Mouse (Mus musculus) heart, adult 2 months (tissue): ENCODE measurements around the gene Ciapin1. TPM values are rescaled to one million over a fixed set of nuclear protein-coding genes. Genes with fewer than 3 reads are reported as not detected.
A peak's percentile ranks its signal among the peaks of the same experiment; 100 is the strongest.
"Not testable (repeated sequence)": the region's sequence is repeated elsewhere in the genome, so short reads cannot be mapped to it uniquely, and the experiment has no call there.

Experiments
- DNase-seq, 2 experiments: peaks; one replicate each; pipeline ENCODE4 v3.0.0; 2021
- H3K27ac ChIP-seq: fragments of 200-600 bp; 2 replicates; pipeline ENCODE4 v1.8.1; 2022
- H3K27me3 ChIP-seq: fragments of 200-500 bp; 2 replicates; pipeline ENCODE4 v1.6.1; 2012; ENCODE audit warnings: mild to moderate bottlenecking, low read length, inconsistent platforms, mixed read lengths; ENCODE audit not compliant: control insufficient read depth, insufficient read depth
- H3K36me3 ChIP-seq: fragments of 200-500 bp; 2 replicates; pipeline ENCODE4 v1.6.1; 2012; ENCODE audit warnings: low read length, inconsistent platforms; ENCODE audit not compliant: control insufficient read depth, insufficient read depth
- H3K4me1 ChIP-seq: fragments of 200-500 bp; 2 replicates; pipeline ENCODE4 v1.6.1; 2011; ENCODE audit warnings: low read length; ENCODE audit not compliant: control insufficient read depth, insufficient read depth
- H3K4me3 ChIP-seq: fragments of 200-600 bp; 2 replicates; pipeline ENCODE4 v1.8.1; 2022
- H3K79me2 ChIP-seq: fragments of 200-500 bp; replicated peaks from 2 replicates; pipeline ENCODE4 v1.6.1; 2012; ENCODE audit warnings: mild to moderate bottlenecking, inconsistent platforms, low read length, moderate library complexity, mixed read lengths; ENCODE audit not compliant: control insufficient read depth, insufficient read depth
- H3K9ac ChIP-seq: fragments of 200-500 bp; 2 replicates; pipeline ENCODE4 v1.6.1; 2012; ENCODE audit warnings: low read depth, mild to moderate bottlenecking, control low read depth, inconsistent platforms, low read length, mixed read lengths
- CTCF ChIP-seq: fragments of 200-600 bp; IDR thresholded peaks from 2 replicates; pipeline ENCODE4 v1.8.1; 2022; ENCODE audit warnings: antibody characterized with exemption, mild to moderate bottlenecking, moderate library complexity
- EP300 ChIP-seq: fragments of 200-500 bp; IDR thresholded peaks from 2 replicates; pipeline ENCODE4 v1.6.1; 2011; ENCODE audit warnings: low read depth, low read length, control low read depth; ENCODE audit not compliant: insufficient read depth
- POLR2A ChIP-seq: fragments of 200-500 bp; IDR thresholded peaks from 2 replicates; pipeline ENCODE4 v1.6.1; 2011; ENCODE audit warnings: mild to moderate bottlenecking, low read depth, low read length, control low read depth; ENCODE audit not compliant: insufficient read depth
- WGBS: fragments of 180-500 bp; shearing (Covaris S2); methylation state at CpG from one replicate; pipeline ENCODE4 v1.1.7; 2018; 5-methylcytosine and 5-hydroxymethylcytosine counted together
- intact Hi-C: fragments of 180-260 bp; cut with DNase I; formaldehyde crosslinking; loops from one replicate; pipeline ENCODE4 v1.15.1; 2025
- polyA plus RNA-seq: library from polyadenylated mRNA; depleted of rRNA; stranded (reverse); fragments of >200 nt; gene quantifications from 2 replicates; pipeline ENCODE4 v1.2.3, GENCODE M21; 2012
- total RNA-seq, 2 experiments: library from RNA; stranded (reverse); gene quantifications; 2 replicates each; pipeline ENCODE4 v1.2.3; 2021

The Ciapin1 gene
- total and polyA plus RNA-seq, 3 experiments = 57.2 to 98.6 (median 81.9) TPM

DNA sequence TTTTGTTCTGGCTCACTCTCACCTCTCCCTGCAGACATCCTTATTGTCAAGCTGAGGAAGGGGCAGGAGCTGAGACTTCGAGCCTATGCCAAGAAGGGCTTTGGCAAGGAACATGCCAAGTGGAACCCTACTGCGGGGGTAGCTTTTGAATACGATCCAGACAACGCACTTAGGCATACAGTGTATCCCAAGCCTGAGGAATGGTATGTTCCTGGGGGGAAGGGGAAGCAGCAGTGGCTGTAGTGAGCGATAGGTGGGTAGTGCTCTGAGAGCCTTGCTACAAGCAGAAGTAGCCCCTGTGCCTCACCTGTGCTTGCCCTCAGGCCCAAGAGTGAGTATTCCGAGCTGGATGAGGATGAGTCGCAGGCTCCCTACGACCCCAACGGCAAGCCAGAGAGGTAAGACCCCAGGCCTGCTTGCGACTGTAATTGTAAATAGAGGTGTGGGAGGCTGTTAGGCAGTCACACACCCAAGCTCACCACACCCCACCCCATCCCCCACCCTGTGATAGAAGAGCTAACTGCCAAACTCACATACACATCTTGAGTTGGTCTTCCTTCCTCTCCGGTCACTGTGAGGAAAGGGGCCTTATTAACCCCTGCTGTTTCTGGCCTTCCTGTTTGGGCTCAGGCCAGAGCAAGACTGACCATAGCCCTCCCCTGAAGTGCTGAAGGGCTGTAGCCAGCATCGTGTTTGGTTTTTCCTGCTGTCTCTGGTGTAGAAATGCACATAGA is 24.5 kb upstream of the Ciapin1 start:
- Histone ChIP-seq H3K4me1 (peaks cover 3% of the 10 kb centered on the region; the same call in 1 of the 2 replicates), H3K4me3 (no peak overlapping the region), H3K27ac (peak overlapping the region; percentile 18; the same call in 1 of the 2 replicates), H3K9ac (no peak overlapping the region), H3K79me2 (peaks cover 3% of the 10 kb centered on the region), H3K36me3 (no peaks in the 10 kb centered on the region), H3K27me3 (no peaks in the 10 kb centered on the region)
- intact Hi-C loops = no loop called here
- no peak for DNase-seq
- TF ChIP-seq CTCF (no peak), POLR2A (no peak), EP300 (no peak)
- 59% methylated on average over 12 of the region's 12 CpGs for WGBS

DNA sequence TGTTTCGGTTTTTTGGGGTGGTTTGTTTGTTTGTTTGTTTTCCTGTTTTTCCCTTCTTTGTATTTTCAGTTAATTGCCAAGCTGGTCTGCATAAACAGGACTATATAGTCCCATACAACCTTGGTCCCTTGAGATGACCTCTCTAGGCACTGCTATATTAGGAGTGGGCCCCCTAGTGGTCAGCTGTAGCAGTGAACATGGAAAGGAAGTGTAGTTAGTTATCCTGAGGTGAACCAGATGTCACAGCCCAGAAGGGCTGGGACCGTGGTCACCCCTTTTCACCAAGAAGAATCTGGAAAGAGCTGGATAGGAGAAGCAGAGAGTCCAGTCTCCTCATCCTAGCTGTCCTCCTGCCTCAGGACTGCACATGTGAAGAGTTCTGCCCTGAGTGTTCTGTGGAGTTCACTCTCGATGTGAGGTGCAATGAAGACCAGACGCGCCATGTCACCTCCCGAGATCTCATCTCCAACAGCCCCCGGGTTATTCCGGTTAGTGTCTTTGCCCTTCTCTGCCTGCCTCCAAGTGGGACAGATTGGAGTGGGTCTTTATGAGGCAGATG is 23.3 kb upstream of the Ciapin1 start:
- no peak overlapping the region for H3K9ac ChIP-seq
- H3K27ac ChIP-seq = no peak overlapping the region
- no peaks in the 10 kb centered on the region for H3K27me3 ChIP-seq
- no peak overlapping the region for H3K4me3 ChIP-seq
- 63% methylated on average over 8 of the region's 8 CpGs for WGBS
- H3K4me1 ChIP-seq = peaks cover 3% of the 10 kb centered on the region; the same call in 1 of the 2 replicates
- intact Hi-C loops = loop anchor here (2.0 kb wide), 1 partner anchor 13 kb away; no protein-coding TSS in a partner anchor
- TF ChIP-seq POLR2A (no peak), CTCF (peak; percentile 96)
- peaks cover 6% of the 10 kb centered on the region for H3K79me2 ChIP-seq
- no peaks in the 10 kb centered on the region for H3K36me3 ChIP-seq
- peak; percentile 62 to 71 for DNase-seq

DNA sequence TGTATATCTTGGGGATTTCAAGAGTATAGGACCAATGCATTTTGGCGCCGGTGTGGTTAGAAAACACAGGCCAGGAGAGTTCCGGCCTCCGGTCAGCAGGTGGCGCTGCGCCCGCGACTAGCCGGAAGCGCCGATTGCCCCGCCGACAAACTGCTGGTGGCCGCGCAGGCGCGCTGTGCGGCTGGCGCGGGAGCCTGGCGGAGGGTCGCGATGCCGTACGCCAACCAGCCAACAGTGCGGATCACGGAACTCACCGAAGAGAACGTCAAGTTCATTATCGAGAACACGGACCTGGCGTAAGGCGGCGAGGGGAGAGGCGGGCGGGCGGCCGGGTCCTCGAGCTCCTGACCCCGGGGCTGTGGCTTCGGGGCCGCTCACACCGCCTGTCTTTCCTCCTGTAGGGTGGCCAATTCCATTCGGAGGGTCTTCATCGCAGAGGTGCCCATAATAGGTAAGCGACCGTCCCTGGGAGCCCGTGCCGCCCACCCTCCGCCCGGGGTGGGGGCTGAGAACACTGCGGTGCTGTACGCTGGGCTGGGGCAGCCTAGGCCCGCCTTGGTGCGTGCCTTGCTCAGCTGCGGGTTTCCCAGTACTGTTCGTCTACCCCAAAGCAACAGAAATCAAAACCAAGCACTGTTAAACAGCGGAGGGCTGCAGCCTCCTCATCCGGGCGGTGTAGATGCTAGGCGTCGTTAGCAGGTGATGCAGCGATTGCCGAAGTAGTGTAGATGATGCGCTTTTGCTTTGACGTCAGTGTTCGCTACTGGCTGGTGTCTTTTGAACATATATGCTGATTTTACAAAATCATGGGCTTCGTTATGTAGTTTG is 19.4 kb upstream of the Ciapin1 start, which contains the start of gene Polr2c:
Gene Polr2c, plus strand, starts transcription at position 105 of the 828 bp plus-strand sequence.
- H3K36me3 ChIP-seq = no peaks in the 10 kb centered on the region
- TF ChIP-seq CTCF = no peak; the same call in 1 of the 2 replicates
- TF ChIP-seq EP300 = 0 out of 2 replicates have a peak, but pooled peaks have one; percentile 23
- peak; percentile 77 for TF ChIP-seq POLR2A
- H3K27ac ChIP-seq = peak within 1 kb of the TSS; percentile 85
- H3K4me3 ChIP-seq = peak within 1 kb of the TSS; percentile 100
- H3K79me2 ChIP-seq = peaks cover 6% of the 10 kb centered on the region
- intact Hi-C loops = loop anchor here (2.0 kb wide), 1 partner anchor 19 kb away; the partner anchor contains the start of genes Ciapin1 and Coq9
- peak; percentile 89 to 96 for DNase-seq
- H3K9ac ChIP-seq = peak within 1 kb of the TSS; percentile 97
- H3K27me3 ChIP-seq = no peaks in the 10 kb centered on the region
- under 1% methylated on average over 68 of the region's 68 CpGs for WGBS
- no peaks in the 10 kb centered on the region; the same call in 1 of the 2 replicates for H3K4me1 ChIP-seq

DNA sequence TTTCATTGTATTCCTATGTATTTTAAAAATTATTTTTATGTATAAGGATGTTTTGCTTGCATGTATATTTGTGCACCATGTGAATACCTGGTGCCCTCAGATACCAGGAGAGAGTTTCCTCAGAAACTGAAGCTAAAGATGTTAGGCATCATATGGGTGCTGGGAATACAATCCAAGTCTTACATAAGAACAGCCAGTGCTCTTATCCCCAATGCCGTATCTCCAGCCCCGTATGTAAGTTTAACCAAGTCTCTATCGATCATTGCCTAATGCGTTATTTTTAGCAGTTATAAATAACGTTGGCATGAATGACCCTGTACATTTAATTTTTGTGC is 18.8 kb upstream of the Ciapin1 start:
- intact Hi-C loops = loop anchor here (2.0 kb wide), 1 partner anchor 18 kb away; the partner anchor contains the start of genes Ciapin1 and Coq9
- no peaks in the 10 kb centered on the region for H3K27me3 ChIP-seq
- no peaks in the 10 kb centered on the region; the same call in 1 of the 2 replicates for H3K4me1 ChIP-seq
- peaks cover 6% of the 10 kb centered on the region for H3K79me2 ChIP-seq
- H3K9ac ChIP-seq = no peak overlapping the region; the same call in 1 of the 2 replicates
- no peak overlapping the region; the same call in 1 of the 2 replicates for H3K27ac ChIP-seq
- no peak for DNase-seq
- no peaks in the 10 kb centered on the region for H3K36me3 ChIP-seq
- H3K4me3 ChIP-seq = peak overlapping the region; percentile 100
- no peak for TF ChIP-seq EP300
- 19% methylated on average over 5 of the region's 5 CpGs for WGBS

DNA sequence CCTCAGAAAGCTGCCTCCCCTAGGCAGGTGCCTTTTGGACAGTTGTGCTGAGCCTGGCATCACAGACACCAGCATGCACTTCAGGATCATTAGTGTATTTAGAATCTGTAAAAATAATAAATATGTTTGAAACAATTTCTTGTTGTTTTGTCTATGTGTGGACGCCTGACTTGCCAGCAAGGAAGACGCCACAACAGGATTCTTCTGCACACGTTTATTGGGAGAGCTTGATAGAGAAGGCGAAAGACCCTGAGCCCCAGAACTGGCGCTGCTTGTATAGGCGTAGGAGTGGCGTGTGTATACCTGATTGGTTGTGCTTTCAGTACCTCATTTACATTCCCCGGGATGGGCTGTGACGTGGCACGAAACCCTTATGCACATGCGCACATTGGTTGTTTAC is 16.6 kb upstream of the Ciapin1 start:
- intact Hi-C loops, H3K27me3 ChIP-seq, H3K79me2 ChIP-seq, H3K9ac ChIP-seq, DNase-seq, H3K4me1 ChIP-seq, H3K4me3 ChIP-seq, H3K27ac ChIP-seq, H3K36me3 ChIP-seq: not testable (repeated sequence)
- 89% methylated on average over 11 of the region's 11 CpGs for WGBS
